Mouse (Mus musculus) 3134 (cell line): ENCODE data around the gene Ccl1.

Experiments used
- DNase-seq: peaks from one replicate; pipeline ENCODE4 v3.0.0-alpha.2; 2011; ENCODE audit warnings: low spot score; ENCODE audit not compliant: insufficient read length; ENCODE audit errors: extremely low read depth

The Ccl1 gene

GRCm38 (mm10) chr11:82206960-82207488, 98.5 kb downstream of the Ccl1 start:
- peak; percentile 40 for DNase-seq

- DNase-seq, result no peak
Measured at GRCm38 (mm10) chr11:82205221-82205620, 100.3 kb downstream of the Ccl1 start.

GRCm38 (mm10) chr11:82203706-82204105, 101.8 kb downstream of the Ccl1 start:
- DNase-seq, result no peak

- DNase-seq, result no peak
Measured at GRCm38 (mm10) chr11:82197774-82198173, 107.7 kb downstream of the Ccl1 start.

GRCm38 (mm10) chr11:82194980-82195379, 110.5 kb downstream of the Ccl1 start:
- DNase-seq, result peak; percentile 51

- peak; percentile 51 for DNase-seq
Measured at GRCm38 (mm10) chr11:82193826-82194225, 111.7 kb downstream of the Ccl1 start.

- DNase-seq, result no peak
Measured at GRCm38 (mm10) chr11:82189782-82190563, 115.5 kb downstream of the Ccl1 start.

- DNase-seq, result no peak
Measured at GRCm38 (mm10) chr11:82185684-82186083, 119.8 kb downstream of the Ccl1 start.

GRCm38 (mm10) chr11:82183281-82183935, 122.1 kb downstream of the Ccl1 start:
- no peak for DNase-seq

- DNase-seq, result no peak
Measured at GRCm38 (mm10) chr11:82182401-82182800, 123.1 kb downstream of the Ccl1 start.

GRCm38 (mm10) chr11:82181331-82181730, 124.2 kb downstream of the Ccl1 start:
- no peak for DNase-seq

GRCm38 (mm10) chr11:82178161-82178560, 127.3 kb downstream of the Ccl1 start:
- no peak for DNase-seq

GRCm38 (mm10) chr11:82177711-82178110, 127.8 kb downstream of the Ccl1 start:
- no peak for DNase-seq

GRCm38 (mm10) chr11:82174794-82175193, 130.7 kb downstream of the Ccl1 start:
- DNase-seq, result peak; percentile 57

GRCm38 (mm10) chr11:82173491-82173890, 132.0 kb downstream of the Ccl1 start:
- DNase-seq, result no peak

GRCm38 (mm10) chr11:82171316-82172071, 134.0 kb downstream of the Ccl1 start:
- no peak for DNase-seq

GRCm38 (mm10) chr11:82169456-82169855, 136.0 kb downstream of the Ccl1 start:
- DNase-seq, result no peak

GRCm38 (mm10) chr11:82168308-82168707, 137.2 kb downstream of the Ccl1 start:
- DNase-seq, result no peak

GRCm38 (mm10) chr11:82163285-82163684, 142.2 kb downstream of the Ccl1 start:
- no peak for DNase-seq

- DNase-seq, result no peak
Measured at GRCm38 (mm10) chr11:82159126-82159525, 146.4 kb downstream of the Ccl1 start.

GRCm38 (mm10) chr11:82139492-82140094, 165.9 kb downstream of the Ccl1 start:
- peak; percentile 30 for DNase-seq
